Mouse (Mus musculus): ENCODE measurements around the gene Gpatch2.

Gene Gpatch2

DNA sequence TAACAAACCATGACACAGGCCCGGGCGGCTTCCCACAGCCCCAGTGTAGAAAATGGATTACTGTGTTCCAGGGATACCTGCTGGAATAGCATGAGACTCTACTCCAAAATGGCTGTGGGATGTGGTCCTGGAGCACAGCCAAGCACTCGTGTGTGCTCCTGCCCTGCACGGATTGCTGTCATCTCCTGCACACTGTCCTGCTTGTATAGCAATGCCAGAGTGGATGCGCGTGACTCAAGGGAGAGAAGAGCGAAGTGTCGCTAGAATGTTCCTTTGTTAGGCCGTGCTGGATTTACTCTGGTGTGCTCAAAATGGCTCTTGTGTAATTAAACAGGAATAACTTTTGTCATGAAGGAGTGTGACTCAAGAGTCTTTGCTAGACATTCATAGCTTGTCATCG lies 87.9 kb downstream of the Gpatch2 start:
- DNase-seq (ENCODE audit: extremely low read depth, low read depth) = no peak

- no peak for DNase-seq (ENCODE audit: extremely low read depth, low read depth)
Observed at GRCm38 (mm10) chr1:187307335-187307734, 92.0 kb downstream of the Gpatch2 start.

GRCm38 (mm10) chr1:187308523-187308922 lies 93.2 kb downstream of the Gpatch2 start:
- no peak for DNase-seq (ENCODE audit: extremely low read depth, low read depth)

GRCm38 (mm10) chr1:187311122-187311521 lies 95.8 kb downstream of the Gpatch2 start:
- DNase-seq (ENCODE audit: extremely low read depth, low read depth) = no peak

- no peak for DNase-seq (ENCODE audit: extremely low read depth, low read depth)
Observed at GRCm38 (mm10) chr1:187313323-187313722, 98.0 kb downstream of the Gpatch2 start.

GRCm38 (mm10) chr1:187313763-187314162 lies 98.5 kb downstream of the Gpatch2 start:
- DNase-seq (ENCODE audit: extremely low read depth, low read depth) = no peak

DNA sequence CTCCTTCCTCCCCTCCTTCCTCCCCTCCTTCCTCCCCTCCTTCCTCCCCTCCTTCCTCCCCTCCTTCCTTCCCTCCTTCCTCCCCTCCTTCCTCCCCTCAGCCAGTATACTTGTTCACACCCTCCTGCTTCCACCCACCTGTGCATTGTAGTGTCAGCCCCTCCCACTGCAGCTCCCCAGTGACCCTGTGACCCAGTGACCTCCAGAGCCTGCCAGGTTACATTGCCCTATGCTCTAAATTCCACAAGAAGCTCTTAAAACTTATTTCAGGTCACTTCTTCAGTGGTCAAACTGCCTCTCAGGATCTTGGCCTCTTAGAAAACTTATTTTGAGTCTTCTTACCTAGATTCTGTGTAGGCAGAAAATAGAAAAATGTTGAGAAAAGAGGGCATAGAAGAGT lies 99.2 kb downstream of the Gpatch2 start:
- no peak for DNase-seq (ENCODE audit: extremely low read depth, low read depth)

- no peak for DNase-seq (ENCODE audit: extremely low read depth, low read depth)
Observed at GRCm38 (mm10) chr1:187315821-187316220, 100.5 kb downstream of the Gpatch2 start.

- no peak for DNase-seq (ENCODE audit: extremely low read depth, low read depth)
Observed at GRCm38 (mm10) chr1:187316555-187316954, 101.2 kb downstream of the Gpatch2 start.

GRCm38 (mm10) chr1:187321814-187322213 lies 106.5 kb downstream of the Gpatch2 start:
- DNase-seq (ENCODE audit: extremely low read depth, low read depth) = no peak

DNA sequence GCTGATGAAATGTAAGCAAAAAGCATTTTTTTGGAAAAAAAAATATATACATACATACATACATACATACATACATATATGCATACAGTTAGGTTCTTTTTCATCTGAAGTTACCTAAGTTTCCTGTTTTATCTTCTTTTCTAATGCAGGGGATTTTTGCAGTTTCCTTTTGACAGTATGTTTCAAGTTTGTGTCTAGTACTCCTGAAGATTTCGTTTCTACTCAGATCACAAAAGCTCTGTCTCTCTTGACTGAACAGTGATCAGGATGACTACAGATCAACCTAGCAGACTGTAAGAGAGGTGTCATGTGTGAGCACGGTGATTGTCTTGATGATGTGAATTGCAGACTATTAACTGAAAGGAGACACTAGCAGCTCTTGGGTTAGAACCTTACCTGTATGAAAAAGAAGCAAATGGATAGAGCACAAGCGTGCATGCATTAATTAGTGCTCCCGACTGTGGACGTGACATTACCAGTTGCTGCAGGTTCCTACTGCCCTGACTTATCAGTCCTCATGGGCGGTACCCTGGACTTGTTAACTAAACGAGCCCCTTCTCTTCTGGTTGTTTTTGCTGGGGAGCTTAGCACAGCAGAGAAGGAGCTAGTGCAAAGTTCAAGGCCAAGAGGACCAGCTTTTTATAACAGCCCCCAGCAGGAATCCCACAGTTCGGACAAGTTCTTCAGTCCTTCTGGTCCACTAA lies 107.3 kb downstream of the Gpatch2 start:
- DNase-seq (ENCODE audit: extremely low read depth, low read depth) = no peak

- DNase-seq (ENCODE audit: extremely low read depth, low read depth) = no peak
Observed at GRCm38 (mm10) chr1:187323209-187323589, 107.9 kb downstream of the Gpatch2 start.

DNA sequence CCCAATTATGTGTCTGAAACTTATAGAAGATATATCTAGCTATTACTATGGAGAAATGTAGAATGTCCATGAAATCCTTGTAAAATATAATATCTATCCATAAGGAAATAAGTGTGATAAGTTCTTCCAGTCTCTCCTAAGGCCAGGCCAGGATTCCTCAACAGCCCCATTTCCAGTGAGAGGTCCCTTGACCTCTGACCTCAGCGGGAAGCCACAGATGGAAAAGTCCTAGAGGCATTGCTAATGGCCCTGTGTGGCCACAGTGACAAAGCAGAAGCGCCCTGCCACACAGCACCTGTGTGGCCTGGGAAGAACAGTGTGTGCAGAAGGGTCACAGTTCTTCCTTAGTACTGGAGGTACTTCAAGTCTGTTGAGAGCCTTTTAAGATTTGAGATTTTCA lies 127.2 kb downstream of the Gpatch2 start:
- no peak for DNase-seq (ENCODE audit: extremely low read depth, low read depth)

DNA sequence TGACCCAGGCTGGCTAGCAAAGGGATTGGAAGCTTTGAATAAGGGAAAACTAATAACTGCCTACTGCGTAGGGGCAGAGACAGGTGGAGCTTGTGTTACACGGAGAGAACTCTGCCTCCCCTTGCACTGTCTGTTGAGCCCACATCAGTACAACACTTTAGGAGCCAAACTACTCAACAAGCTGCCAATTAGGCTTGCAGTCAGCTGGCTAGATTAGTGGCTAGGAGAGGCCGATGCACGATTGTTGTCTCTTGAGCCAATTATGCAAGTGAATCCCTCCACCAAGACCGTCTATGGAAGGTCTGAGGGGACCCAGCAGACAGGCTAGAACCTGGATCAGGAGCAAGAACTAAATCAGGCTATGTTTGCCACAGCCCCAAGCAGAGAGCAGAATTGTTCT lies 129.8 kb downstream of the Gpatch2 start:
- no peak for DNase-seq (ENCODE audit: extremely low read depth, low read depth)

- peak; percentile 22 for DNase-seq (ENCODE audit: extremely low read depth, low read depth)
Observed at GRCm38 (mm10) chr1:187346923-187347322, 131.6 kb downstream of the Gpatch2 start.

DNA sequence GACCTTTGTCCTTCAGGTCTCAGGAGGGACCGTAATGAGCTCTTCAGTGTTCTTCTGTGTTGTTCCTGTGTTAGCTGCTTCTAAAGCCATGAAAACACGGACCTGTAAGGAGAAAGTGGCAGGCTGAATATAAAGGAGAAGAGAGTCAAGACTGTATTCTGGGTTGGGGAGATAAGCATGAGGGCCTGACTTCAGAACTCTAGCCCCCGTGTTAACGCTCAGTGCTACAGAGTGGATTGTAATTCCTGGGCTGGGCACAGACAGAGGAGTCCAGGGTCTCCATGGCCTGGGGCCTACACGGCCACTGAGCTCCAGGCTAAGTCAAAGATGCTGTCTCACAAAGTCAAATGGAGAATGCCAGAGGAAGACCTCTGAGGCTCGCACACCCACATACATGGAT lies 132.3 kb downstream of the Gpatch2 start:
- no peak for DNase-seq (ENCODE audit: extremely low read depth, low read depth)

- DNase-seq (ENCODE audit: extremely low read depth, low read depth) = no peak
Observed at GRCm38 (mm10) chr1:187348053-187348820, 132.9 kb downstream of the Gpatch2 start.

- DNase-seq (ENCODE audit: extremely low read depth, low read depth) = no peak
Observed at GRCm38 (mm10) chr1:187348859-187349258, 133.6 kb downstream of the Gpatch2 start.

DNA sequence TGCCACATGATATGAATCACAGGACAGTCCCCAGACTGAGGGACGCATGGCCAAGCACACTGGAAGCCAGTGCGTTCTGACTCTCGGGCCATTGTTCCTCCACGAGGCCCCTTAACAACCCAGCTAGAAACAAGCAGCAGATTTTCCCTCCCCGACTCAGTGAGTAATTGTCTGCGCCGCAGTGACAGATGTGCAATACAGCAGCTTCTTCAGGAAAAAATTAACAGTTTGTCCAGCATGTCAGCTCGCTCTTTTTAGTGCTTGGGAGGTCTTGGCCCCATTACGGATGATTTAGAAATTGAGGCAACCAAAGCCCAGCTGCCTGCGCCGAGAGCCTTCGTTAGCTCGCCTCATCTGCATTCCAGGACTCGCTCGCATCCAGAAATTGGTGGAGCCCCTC lies 140.9 kb downstream of the Gpatch2 start:
- no peak for DNase-seq (ENCODE audit: extremely low read depth, low read depth)

DNA sequence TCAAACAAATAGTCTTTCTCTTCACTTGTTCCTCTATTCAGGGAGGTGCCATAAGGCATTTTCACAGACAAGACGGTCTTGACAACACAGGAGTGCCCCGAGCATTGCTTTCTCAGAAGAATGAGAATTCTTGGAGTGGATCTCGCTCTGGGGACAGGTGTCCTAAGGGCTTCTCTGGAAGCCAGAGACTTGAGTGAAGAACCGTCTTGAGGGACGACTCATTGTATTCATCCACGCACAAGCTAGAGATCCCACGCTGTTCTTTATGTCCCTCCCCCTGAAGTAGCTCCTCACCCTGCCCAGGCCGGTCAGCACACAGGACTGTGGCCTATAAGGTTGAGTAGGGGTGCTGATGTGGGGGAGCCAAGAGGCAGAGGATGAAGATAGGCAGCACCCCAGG lies 141.6 kb downstream of the Gpatch2 start:
- no peak for DNase-seq (ENCODE audit: extremely low read depth, low read depth)

DNA sequence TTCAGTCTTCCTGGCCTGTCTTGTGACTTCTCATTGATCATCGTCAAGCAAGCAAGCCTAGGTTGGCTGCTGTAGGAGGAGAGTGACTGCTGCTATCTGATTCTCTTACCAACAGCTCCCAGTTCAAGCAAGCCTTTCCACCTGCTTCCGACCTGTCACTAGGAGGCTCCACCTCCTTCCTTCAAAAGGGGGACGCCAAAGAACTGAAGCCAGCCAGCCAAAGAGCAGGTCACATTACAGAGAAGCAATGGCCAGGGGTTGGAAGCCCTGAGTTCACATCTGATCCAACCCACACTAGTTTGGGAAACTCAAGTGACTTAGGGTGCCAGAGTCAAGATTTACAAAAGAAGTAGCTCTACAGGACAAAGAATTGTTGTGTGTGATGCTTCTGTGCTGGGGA lies 144.9 kb downstream of the Gpatch2 start:
- no peak for DNase-seq (ENCODE audit: extremely low read depth, low read depth)

DNA sequence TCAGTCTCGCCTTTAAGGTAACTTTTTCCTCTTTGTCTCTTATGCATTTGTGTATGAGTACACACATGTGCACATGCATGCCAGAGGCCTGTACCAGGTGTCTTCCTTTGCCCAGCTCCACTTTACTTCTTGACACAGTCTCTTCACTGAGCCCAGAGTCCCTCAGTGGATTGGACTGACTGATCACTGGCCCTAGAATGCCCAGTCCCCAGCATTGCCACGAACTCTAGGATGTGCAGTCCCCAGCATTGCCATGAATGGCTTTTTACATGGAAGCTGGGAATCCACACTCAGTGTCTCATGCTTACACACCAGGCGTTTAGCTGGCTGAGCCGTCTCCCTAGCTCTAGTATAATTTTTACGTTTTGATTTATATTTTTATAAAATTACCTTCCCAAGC lies 147.2 kb downstream of the Gpatch2 start:
- no peak for DNase-seq (ENCODE audit: extremely low read depth, low read depth)

GRCm38 (mm10) chr1:187365424-187365823 lies 150.1 kb downstream of the Gpatch2 start:
- no peak for DNase-seq (ENCODE audit: extremely low read depth, low read depth)

Measured in MEL-GATA-1-ER (cell line).